Mouse (Mus musculus) midbrain, embryonic 10.5 days (tissue): ENCODE data around the gene Hist1h2bh. TPM values are rescaled to one million over a fixed set of nuclear protein-coding genes. Genes with fewer than 3 reads are reported as not detected.
A peak's percentile ranks its signal among the peaks of the same experiment; 100 is the strongest.
"Not testable (repeated sequence)": the region's sequence is repeated elsewhere in the genome, so short reads cannot be mapped to it uniquely, and the experiment has no call there.

ENCODE experiments used
- DNase-seq: peaks from one replicate; pipeline ENCODE4 v3.0.0-alpha.2; 2017; ENCODE audit warnings: low spot score
- H3K27ac ChIP-seq: fragments of 300-500 bp; sonication (generic); replicated peaks from 2 replicates; pipeline ENCODE4 v1.5.1; 2016; ENCODE audit warnings: mild to moderate bottlenecking
- H3K27me3 ChIP-seq: fragments of 300-500 bp; sonication (generic); 2 replicates; pipeline ENCODE4 v1.6.1; 2016; ENCODE audit warnings: low read depth, mild to moderate bottlenecking; ENCODE audit not compliant: poor library complexity, severe bottlenecking
- H3K36me3 ChIP-seq: fragments of 300-500 bp; sonication (generic); 2 replicates; pipeline ENCODE4 v1.6.1; 2016; ENCODE audit warnings: mild to moderate bottlenecking, moderate library complexity
- H3K4me1 ChIP-seq: fragments of 300-500 bp; sonication (generic); 2 replicates; pipeline ENCODE4 v1.6.1; 2016
- H3K4me3 ChIP-seq: fragments of 300-500 bp; sonication (generic); 2 replicates; pipeline ENCODE4 v1.5.1; 2016; ENCODE audit warnings: mild to moderate bottlenecking, moderate library complexity
- H3K9me3 ChIP-seq: fragments of 300-500 bp; sonication (generic); replicated peaks from 2 replicates; pipeline ENCODE4 v1.6.1; 2016; ENCODE audit warnings: mild to moderate bottlenecking
- WGBS: fragments of 180-500 bp; shearing (Covaris S2); methylation state at CpG from one replicate; pipeline ENCODE4 v1.1.7; 2016; 5-methylcytosine and 5-hydroxymethylcytosine counted together
- polyA plus RNA-seq: library from polyadenylated mRNA; unstranded; fragments of >200 nt; fragmentation: Nextera tagmentation; extraction: Ambion mirVana; gene quantifications from 2 replicates; pipeline ENCODE4 v1.2.1, GENCODE M21; 2016

The Hist1h2bh gene
- 1.00 and 1.0 TPM in 2 replicates for polyA plus RNA-seq

GRCm38 (mm10) chr13:23542999-23543607 lies at the start of gene Hist1h2bh:
TSS of gene Hist1h2bh (minus strand) at chr13:23543392.
- H3K4me1 ChIP-seq, result peaks cover 17% of the 10 kb centered on the region
- 0% methylated on average over 42 of the region's 42 CpGs for WGBS
- H3K27ac ChIP-seq, result peak within 1 kb of the TSS; percentile 95
- H3K36me3 ChIP-seq, H3K27me3 ChIP-seq, H3K9me3 ChIP-seq: not testable (repeated sequence)
- DNase-seq, result peak; percentile 79
- peak within 1 kb of the TSS; percentile 60 for H3K4me3 ChIP-seq

- Histone ChIP-seq H3K27ac (no peak overlapping the region), H3K4me1 (no peaks in the 10 kb centered on the region), H3K9me3 (no peaks in the 10 kb centered on the region; the same call in 1 of the 2 replicates), H3K4me3 (no peak overlapping the region), H3K36me3 (no peaks in the 10 kb centered on the region), H3K27me3 (no peaks in the 10 kb centered on the region)
- no peak for DNase-seq
- whole genome bisulfite sequencing, result 90% methylated on average over 7 of the region's 7 CpGs
Observed at GRCm38 (mm10) chr13:23592614-23593013, 49.4 kb upstream of the Hist1h2bh start.

DNA sequence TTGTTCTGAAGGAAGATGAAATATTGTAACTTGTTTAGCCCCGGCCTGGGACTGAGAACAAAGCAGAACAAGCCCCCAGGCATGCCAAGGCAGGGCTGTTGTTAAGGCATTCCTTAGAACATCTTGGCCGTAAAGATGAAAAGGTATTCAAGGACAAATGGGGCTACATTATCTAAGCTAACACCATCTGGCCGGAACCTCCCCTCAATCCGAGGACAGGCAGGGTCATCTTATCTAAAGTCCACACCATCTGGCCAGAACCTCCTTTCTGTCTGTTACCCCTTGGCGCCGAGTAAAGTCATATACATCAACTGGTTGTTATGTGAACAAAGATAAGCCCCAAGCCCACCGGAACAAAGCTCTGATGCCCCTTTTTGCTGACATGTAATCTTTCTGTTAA lies 48.7 kb upstream of the Hist1h2bh start:
- H3K27me3 ChIP-seq, H3K4me3 ChIP-seq, H3K27ac ChIP-seq, DNase-seq, H3K36me3 ChIP-seq, H3K9me3 ChIP-seq, H3K4me1 ChIP-seq: not testable (repeated sequence)
- WGBS, result 92% methylated on average over 7 of the region's 7 CpGs

GRCm38 (mm10) chr13:23591206-23591605 lies 48.0 kb upstream of the Hist1h2bh start:
- no peaks in the 10 kb centered on the region for H3K27me3 ChIP-seq
- H3K4me3 ChIP-seq, result no peak overlapping the region
- 97% methylated on average over 7 of the region's 7 CpGs for WGBS

DNA sequence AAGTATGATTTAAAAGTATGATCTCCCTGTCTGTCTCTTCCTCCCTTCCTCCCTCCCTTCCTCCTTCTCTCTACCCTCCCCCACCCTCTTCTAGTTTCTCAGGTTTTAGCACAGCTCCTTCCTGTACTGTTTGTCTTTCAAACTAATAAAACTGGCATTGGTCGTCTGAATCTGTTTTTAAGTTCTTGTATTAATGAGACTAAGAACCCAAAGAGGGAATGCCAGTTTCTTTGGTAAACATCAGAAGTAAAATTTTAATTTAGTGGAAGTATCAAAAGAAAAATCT lies 43.7 kb upstream of the Hist1h2bh start:
- H3K36me3 ChIP-seq, result no peaks in the 10 kb centered on the region
- no peak for DNase-seq
- peak overlapping the region; percentile 94 for H3K27ac ChIP-seq
- H3K27me3 ChIP-seq, result no peaks in the 10 kb centered on the region
- 5% methylated on average over 1 of the region's 1 CpGs for WGBS
- peaks cover 42% of the 10 kb centered on the region for H3K4me1 ChIP-seq
- H3K9me3 ChIP-seq, result no peaks in the 10 kb centered on the region; the same call in 1 of the 2 replicates
- H3K4me3 ChIP-seq, result peak overlapping the region; percentile 49

More at GRCm38 (mm10) chr13:23591206-23591605, 48.0 kb upstream of the Hist1h2bh start:
- no peak overlapping the region for H3K27ac ChIP-seq
- no peaks in the 10 kb centered on the region for H3K36me3 ChIP-seq
- DNase-seq, result no peak
- no peaks in the 10 kb centered on the region; the same call in 1 of the 2 replicates for H3K9me3 ChIP-seq
- peaks cover 9% of the 10 kb centered on the region for H3K4me1 ChIP-seq

DNA sequence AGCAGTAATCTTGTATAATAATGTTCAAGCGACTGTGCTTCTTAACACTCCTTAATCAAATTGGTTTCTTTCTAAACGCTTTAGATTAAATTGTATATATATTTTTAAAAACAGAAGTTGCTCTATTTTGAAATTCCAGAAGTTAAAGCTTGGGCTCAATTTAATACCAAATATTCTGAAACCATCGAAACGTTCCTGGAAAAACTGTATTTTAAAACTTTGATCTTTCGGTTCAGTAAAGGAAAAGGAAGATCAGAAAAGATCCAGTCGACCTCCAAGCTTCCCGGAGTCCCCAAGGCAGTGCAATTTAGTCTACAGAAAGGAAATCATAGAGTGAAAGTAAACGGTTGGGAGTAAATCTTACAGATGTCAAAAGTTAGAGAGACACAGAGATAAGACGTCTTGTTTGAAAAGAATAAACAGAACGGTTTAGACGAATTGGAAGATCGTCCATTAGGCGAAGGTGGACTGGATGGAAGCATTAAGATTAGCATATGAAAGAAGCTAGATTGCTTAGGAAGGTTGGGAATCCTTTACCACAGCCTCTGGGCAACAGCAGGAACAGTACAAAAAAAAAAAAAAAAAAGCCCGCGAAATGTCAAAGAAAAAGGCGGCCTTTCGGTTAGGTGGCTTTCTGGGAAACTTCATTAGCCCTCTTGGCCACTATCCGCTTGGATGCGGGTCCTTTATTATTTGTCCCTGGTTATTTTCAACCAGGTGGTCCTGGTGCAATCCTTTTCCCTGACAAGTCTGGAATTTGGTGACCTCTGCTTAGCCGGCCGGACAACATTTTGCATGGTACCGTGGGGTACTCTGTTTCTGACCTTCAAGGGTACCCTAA lies 43.1 kb upstream of the Hist1h2bh start:
- Histone ChIP-seq H3K36me3 (no peaks in the 10 kb centered on the region), H3K27ac (peak overlapping the region; percentile 94), H3K4me1 (peaks cover 44% of the 10 kb centered on the region), H3K4me3 (peak overlapping the region; percentile 49), H3K9me3 (no peaks in the 10 kb centered on the region), H3K27me3 (no peaks in the 10 kb centered on the region)
- WGBS, result 2% methylated on average over 22 of the region's 22 CpGs
- peak; percentile 41 for DNase-seq

DNA sequence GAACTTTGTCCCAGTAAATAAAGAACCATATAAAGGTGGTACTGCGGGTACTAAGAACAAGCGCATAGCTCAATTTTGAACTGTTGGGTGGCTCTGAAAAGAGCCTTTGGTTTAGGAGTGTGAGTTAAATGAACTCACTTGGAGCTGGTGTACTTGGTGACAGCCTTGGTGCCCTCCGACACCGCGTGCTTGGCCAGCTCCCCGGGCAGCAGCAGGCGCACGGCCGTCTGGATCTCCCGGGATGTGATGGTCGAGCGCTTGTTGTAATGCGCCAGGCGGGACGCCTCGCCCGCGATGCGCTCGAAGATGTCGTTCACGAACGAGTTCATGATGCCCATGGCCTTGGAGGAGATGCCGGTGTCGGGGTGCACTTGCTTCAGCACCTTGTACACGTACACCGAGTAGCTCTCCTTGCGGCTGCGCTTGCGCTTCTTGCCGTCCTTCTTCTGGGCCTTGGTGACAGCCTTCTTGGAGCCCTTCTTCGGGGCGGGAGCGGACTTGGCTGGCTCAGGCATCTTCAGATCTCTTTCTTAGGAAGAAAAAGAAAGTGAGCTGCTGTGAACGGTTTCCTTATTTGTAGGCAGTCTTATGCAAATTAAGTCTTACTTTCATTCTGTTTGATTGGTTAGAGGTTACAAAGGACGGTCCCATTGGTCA lies 42.4 kb upstream of the Hist1h2bh start:
- H3K9me3 ChIP-seq, H3K27me3 ChIP-seq, H3K36me3 ChIP-seq: not testable (repeated sequence)
- Histone ChIP-seq H3K27ac (peak overlapping the region; percentile 94), H3K4me1 (peaks cover 51% of the 10 kb centered on the region), H3K4me3 (peak overlapping the region; percentile 49)
- WGBS, result 0% methylated on average over 34 of the region's 36 CpGs
- DNase-seq, result peak; percentile 71

DNA sequence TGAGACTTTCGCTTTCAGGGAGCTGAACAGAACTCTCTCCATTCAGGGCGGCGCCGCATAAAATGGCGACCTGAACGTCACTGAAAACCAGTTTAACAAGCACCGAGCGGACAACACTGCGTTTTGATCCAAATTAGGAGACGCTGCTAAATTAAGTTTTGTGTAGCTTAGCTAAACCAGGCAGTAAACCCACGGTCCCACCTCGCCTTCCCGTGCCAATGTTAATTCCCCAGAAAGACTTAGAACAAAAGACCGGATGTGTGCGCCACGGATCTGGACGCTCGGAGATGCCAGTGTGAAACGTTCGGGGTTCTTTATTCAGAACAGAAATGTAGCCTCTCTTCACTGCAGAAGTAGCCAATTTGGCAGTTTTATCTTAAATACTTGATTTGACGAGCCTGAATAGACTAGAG lies 41.8 kb upstream of the Hist1h2bh start:
- under 1% methylated on average over 21 of the region's 21 CpGs for WGBS
- Histone ChIP-seq H3K27me3 (no peaks in the 10 kb centered on the region), H3K4me3 (peak overlapping the region; percentile 49), H3K36me3 (no peaks in the 10 kb centered on the region), H3K27ac (peak overlapping the region; percentile 94), H3K4me1 (peaks cover 51% of the 10 kb centered on the region), H3K9me3 (no peaks in the 10 kb centered on the region)
- peak; percentile 77 for DNase-seq

GRCm38 (mm10) chr13:23584331-23584730 lies 41.1 kb upstream of the Hist1h2bh start:
- Histone ChIP-seq H3K4me1 (peaks cover 51% of the 10 kb centered on the region), H3K27me3 (no peaks in the 10 kb centered on the region), H3K4me3 (peak overlapping the region; percentile 49), H3K27ac (peak overlapping the region; percentile 94), H3K36me3 (no peaks in the 10 kb centered on the region), H3K9me3 (no peaks in the 10 kb centered on the region)
- peak; percentile 31 for DNase-seq

DNA sequence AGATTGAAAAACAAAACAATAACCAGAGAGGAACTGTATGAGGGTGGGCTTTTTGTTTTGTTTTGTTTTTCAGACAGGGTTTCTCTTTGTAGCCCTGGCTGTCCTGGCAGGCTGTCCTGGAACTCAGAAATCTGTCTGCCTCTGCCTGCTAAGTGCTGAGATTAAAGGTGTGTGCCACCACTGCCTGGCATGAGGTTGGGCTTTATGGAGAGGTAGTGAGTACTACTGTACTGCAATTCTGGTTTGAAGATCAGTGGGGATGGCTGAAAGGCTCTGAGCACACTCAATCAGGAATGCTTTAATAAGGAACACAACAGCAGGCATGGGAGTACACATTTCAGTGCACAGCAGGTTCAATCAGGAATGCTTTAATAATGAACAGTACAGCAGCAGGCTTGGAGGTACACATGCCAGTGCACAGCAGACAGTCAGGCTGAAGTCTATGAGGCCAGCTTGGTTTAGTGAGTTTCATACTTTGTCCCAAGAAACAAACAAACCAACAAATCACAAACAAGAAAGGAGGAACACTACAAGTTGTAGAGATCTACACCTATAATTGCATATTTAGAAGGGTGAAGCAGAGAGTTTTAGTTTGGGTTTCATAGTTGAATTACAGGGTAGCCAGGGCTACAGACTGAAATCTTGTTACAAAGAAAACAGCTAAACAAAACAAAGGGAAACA lies 40.3 kb upstream of the Hist1h2bh start:
- Histone ChIP-seq H3K27me3 (no peaks in the 10 kb centered on the region), H3K36me3 (no peaks in the 10 kb centered on the region), H3K4me3 (peak overlapping the region; percentile 63; the same call in 1 of the 2 replicates), H3K27ac (peak overlapping the region; percentile 94), H3K4me1 (peaks cover 51% of the 10 kb centered on the region), H3K9me3 (no peaks in the 10 kb centered on the region)
- DNase-seq, result peak; percentile 19

DNA sequence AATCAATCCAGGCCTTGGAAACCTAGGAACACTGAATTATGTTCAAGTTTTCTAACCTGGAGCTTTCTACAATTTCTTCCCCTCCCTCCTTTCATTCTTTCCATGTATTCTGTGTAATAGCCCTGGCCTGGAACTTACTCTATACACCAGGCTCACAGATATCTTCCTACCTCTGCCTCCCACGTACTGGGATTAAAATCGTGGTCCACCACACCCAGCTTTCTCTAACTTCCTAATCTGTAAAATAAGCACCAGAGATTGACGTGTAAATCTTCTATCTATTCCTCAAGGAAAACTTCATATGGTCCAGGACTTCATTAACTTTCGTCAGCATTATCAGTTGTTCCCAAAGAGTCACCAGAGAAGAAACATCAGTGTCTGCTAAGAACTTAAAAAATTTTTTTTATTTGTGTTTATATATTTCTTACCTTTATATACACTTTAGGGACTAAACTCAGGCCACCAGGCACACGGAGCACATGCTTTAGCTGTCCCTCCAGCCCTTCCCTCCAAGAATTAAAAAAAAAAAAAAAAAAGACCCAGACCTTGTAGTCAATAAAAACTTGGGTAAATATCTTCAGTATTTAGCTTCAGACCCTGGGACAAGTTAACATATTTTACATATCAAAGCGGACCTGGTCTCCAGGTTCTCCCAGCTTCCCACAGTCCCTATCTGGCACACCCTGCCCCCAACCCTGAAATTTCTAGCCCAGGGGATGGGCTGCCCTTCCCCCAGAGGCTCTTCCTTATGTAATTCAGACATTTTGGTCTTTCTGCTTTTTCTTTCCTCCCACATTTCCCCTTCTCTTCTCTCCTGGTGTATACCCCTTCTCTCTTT lies 39.2 kb upstream of the Hist1h2bh start:
- peak overlapping the region; percentile 63 for H3K4me3 ChIP-seq
- no peaks in the 10 kb centered on the region for H3K36me3 ChIP-seq
- 3% methylated on average over 6 of the region's 6 CpGs for WGBS
- peak overlapping the region; percentile 94 for H3K27ac ChIP-seq
- H3K27me3 ChIP-seq, result no peaks in the 10 kb centered on the region
- H3K9me3 ChIP-seq, result no peaks in the 10 kb centered on the region
- peak; percentile 52 for DNase-seq
- peaks cover 55% of the 10 kb centered on the region for H3K4me1 ChIP-seq
